Mouse (Mus musculus) CD8-positive naive resting alpha-beta T cell, adult 2 months (primary cell): ENCODE results near the gene Mctp2.

Experiments
- DNase-seq, 2 experiments: peaks; one replicate each; pipeline ENCODE4 v3.0.0; 2022; ENCODE audit warnings: low read depth in 2 of 2, low spot score in 2 of 2

Mctp2 gene

GRCm38 (mm10) chr7:72096973-72097372 is 209.4 kb downstream of the Mctp2 start:
- no peak for DNase-seq

GRCm38 (mm10) chr7:72096433-72096832 is 210.0 kb downstream of the Mctp2 start:
- no peak for DNase-seq

- DNase-seq, result no peak
Observed at GRCm38 (mm10) chr7:72089463-72090175, 216.8 kb downstream of the Mctp2 start.

- DNase-seq, result no peak
Observed at GRCm38 (mm10) chr7:72080705-72081104, 225.7 kb downstream of the Mctp2 start.

- DNase-seq, result no peak
Observed at GRCm38 (mm10) chr7:72078896-72079295, 227.5 kb downstream of the Mctp2 start.

GRCm38 (mm10) chr7:72071418-72072184 is 234.8 kb downstream of the Mctp2 start:
- DNase-seq, result no peak

- no peak for DNase-seq
Observed at GRCm38 (mm10) chr7:72068454-72068853, 238.0 kb downstream of the Mctp2 start.

- DNase-seq, result no peak
Observed at GRCm38 (mm10) chr7:72066352-72066751, 240.1 kb downstream of the Mctp2 start.

GRCm38 (mm10) chr7:72051759-72052158 is 254.6 kb downstream of the Mctp2 start:
- no peak for DNase-seq

- no peak for DNase-seq
Observed at GRCm38 (mm10) chr7:72047588-72048585, 258.5 kb downstream of the Mctp2 start.
